Mouse (Mus musculus): ENCODE results near the gene Prpf4.

GRCm38 (mm10) chr4:62472071-62472470 lies 63.5 kb downstream of the Prpf4 start:
- TF ChIP-seq CTCF (IDR thresholded peaks at IDR 0.05; ENCODE audit: extremely low read depth, insufficient read length, insufficient replicate concordance, low read depth, low read length) = no peak
- no peak for TF ChIP-seq POLR2A (IDR thresholded peaks at IDR 0.05; ENCODE audit: low read depth, low read length)
